Mouse (Mus musculus): Measurements from ENCODE around the gene Gemin4. TPM values are rescaled to one million over a fixed set of nuclear protein-coding genes. Genes with fewer than 3 reads are reported as not detected.

Gene Gemin4
- polyA plus RNA-seq, 1 experiment from 2014 or later, result 10.5 TPM

DNA sequence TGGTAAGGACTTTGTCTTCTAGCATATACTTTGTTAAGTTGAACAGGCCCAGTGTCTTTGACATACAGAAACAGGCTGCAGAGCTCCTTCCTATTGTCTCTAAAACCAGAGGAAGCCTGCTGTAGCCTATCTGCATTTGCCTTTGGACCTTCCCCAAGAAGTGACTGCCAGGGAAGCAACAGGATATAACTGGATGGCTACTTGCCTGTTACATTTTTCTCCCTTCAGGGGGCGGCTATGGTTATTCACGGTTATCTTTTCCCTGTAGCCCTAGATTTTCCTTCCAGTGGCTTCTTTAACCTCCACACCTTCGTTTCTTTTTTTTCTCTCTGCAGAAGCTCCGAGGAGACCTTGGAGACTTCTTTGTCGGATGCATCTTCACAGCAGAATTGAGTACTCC, 10.7 kb downstream of the Gemin4 start:
- ATAC-seq (ENCODE audit: low read depth), result no peak
- no peaks in the 10 kb centered on the region for H3K9me3 ChIP-seq (replicated peaks; ENCODE audit: control insufficient read depth, low read length)
- H3K4me2 ChIP-seq (ENCODE audit: low read depth, low read length), result no peak overlapping the region

DNA sequence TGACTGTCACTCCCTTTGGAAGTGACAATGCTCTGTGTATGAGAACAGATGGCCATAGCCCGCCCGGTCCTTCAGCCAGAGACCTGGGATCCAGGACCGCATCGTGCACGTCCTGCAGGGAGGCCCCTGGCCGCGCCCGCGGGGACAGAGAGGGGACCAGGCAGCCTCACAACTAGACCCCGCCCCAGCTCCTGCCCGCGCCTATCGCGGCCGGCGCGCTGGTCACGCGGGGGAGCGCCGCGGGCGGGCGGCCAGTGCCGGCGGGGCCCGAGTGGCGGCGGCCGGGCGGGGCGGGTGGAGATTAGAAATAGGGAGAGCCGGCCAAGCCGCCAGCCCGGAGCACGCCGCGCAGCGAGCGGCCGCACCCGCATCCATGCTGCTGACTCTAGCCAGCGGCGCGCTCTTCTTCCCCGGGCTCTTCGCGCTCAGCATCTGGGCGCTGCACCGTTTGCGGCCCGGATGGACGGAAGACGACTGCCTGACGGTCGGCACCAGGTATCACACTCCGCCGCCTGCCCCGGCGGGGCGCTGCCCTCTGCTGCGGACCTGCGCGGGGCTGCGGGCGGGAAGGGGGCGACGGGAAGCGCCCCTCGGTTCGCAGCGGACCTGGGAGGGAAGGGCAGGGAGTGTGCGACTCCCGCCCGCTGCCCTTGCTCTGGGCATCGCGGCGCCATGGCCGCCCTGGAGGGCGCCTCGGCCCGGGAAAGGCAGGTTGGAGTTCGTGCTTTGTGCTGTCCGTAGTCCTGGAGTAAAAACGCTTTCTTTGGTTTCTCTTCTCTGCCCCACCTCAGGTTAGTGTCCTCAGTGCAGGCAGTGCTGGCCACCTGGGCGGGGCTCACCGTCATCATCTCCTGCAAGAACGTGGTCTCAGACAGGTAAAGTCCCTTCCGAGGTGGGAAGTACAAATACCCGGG, 15.4 kb downstream of the Gemin4 start:
- Histone ChIP-seq H3K27me3 (ENCODE audit: control insufficient read depth, insufficient read depth, low read depth, low read length) (peaks cover 29% of the 10 kb centered on the region), H3K9me3 (replicated peaks; ENCODE audit: control insufficient read depth, low read length) (no peaks in the 10 kb centered on the region), H3K4me3 (ENCODE audit: low read depth, low read length) (peak overlapping the region; percentile 69), H3K4me2 (ENCODE audit: low read depth, low read length) (peak overlapping the region; percentile 97), H3K9ac (ENCODE audit: low read depth, low read length) (peak overlapping the region; percentile 67), H3K36me3 (ENCODE audit: control insufficient read depth, insufficient read depth) (no peaks in the 10 kb centered on the region), H3K27ac (ENCODE audit: low read length) (no peak overlapping the region), H3K4me1 (ENCODE audit: control insufficient read depth, low read depth, low read length) (peaks cover 8% of the 10 kb centered on the region)
- peak; percentile 98 for ATAC-seq (ENCODE audit: low read depth)
- WGBS (ENCODE audit: insufficient replicate concordance), result under 1% methylated on average over 89 of the region's 90 CpGs

More for the DNA sequence above, 10.7 kb downstream of the Gemin4 start:
- Histone ChIP-seq H3K4me1 (ENCODE audit: control insufficient read depth, low read depth, low read length) (peaks cover 4% of the 10 kb centered on the region), H3K36me3 (ENCODE audit: control insufficient read depth, insufficient read depth) (no peaks in the 10 kb centered on the region), H3K4me3 (ENCODE audit: low read depth, low read length) (no peak overlapping the region), H3K9ac (ENCODE audit: low read depth, low read length) (no peak overlapping the region), H3K27me3 (ENCODE audit: control insufficient read depth, insufficient read depth, low read depth, low read length) (peaks cover 13% of the 10 kb centered on the region), H3K27ac (ENCODE audit: low read length) (no peak overlapping the region)
- 77% methylated on average over 5 of the region's 5 CpGs for WGBS (ENCODE audit: insufficient replicate concordance)

DNA sequence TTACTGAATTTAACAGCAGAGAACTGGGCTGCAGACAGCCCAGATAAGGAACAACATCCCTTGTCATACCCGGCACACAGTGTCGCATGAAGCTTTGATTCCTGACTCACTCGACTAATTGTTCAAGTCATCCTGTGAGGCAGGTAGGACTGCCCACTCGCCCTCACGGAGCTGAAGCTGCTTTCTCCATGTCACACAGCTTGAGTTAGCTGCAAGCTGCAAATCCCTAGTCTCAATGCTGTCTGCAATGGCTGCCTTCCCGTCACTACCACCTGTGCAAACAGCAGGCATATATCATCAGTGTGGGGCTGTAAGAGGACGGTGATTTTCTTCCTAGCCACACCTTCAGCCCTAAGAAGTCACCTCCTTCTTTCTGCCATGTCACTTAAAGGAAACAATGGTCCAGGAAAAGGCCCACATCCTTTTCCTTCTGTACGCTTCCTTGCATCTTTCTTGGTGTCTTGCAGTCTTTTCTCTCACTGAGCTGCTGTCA, 20.4 kb downstream of the Gemin4 start:
- no peak for ATAC-seq (ENCODE audit: low read depth)
- no peak overlapping the region for H3K4me3 ChIP-seq (ENCODE audit: low read depth, low read length)
- no peak overlapping the region for H3K9ac ChIP-seq (ENCODE audit: low read depth, low read length)
- H3K36me3 ChIP-seq (ENCODE audit: control insufficient read depth, insufficient read depth), result no peaks in the 10 kb centered on the region
- 45% methylated on average over 8 of the region's 8 CpGs for WGBS (ENCODE audit: insufficient replicate concordance)
- no peaks in the 10 kb centered on the region for H3K9me3 ChIP-seq (replicated peaks; ENCODE audit: control insufficient read depth, low read length)
- no peak overlapping the region for H3K4me2 ChIP-seq (ENCODE audit: low read depth, low read length)
- H3K27me3 ChIP-seq (ENCODE audit: control insufficient read depth, insufficient read depth, low read depth, low read length), result peaks cover 18% of the 10 kb centered on the region
- no peak overlapping the region for H3K27ac ChIP-seq (ENCODE audit: low read length)
- H3K4me1 ChIP-seq (ENCODE audit: control insufficient read depth, low read depth, low read length), result peaks cover 5% of the 10 kb centered on the region

DNA sequence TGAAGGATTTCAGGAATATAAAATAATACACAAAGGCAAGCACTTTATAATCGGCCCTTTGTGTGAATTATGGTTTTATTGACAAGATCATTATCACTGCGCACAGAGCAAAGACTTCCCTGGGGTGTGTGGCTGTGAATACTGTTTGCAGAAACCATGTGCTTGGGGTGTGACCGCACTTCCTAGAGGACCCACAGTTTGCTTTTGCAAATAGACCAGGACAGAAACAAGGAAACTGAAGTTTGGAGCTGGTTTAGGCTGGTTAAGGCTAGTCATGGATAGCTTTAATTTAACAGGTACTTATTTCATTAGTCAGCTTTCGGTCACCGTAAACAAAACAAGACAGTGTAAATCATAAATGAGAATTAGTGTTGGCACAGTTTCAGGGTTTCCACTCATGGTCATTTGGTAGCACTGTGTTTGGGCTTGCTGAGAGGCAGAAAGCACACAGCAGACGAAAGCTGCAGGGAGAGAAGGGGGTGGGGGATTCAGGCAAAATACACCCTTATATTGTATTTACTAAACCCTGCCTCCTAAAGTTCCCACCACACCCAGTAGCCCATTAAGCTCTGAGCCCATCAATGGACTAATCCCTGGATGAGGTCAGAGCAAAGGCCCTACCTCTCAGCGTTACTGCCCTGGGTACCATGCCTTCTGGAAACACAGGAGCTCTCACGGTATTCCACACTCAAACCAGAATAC, 21.0 kb downstream of the Gemin4 start:
- Histone ChIP-seq H3K36me3 (ENCODE audit: control insufficient read depth, insufficient read depth) (no peaks in the 10 kb centered on the region), H3K27me3 (ENCODE audit: control insufficient read depth, insufficient read depth, low read depth, low read length) (peaks cover 12% of the 10 kb centered on the region), H3K9ac (ENCODE audit: low read depth, low read length) (no peak overlapping the region), H3K27ac (ENCODE audit: low read length) (no peak overlapping the region), H3K4me2 (ENCODE audit: low read depth, low read length) (no peak overlapping the region), H3K9me3 (replicated peaks; ENCODE audit: control insufficient read depth, low read length) (no peaks in the 10 kb centered on the region), H3K4me3 (ENCODE audit: low read depth, low read length) (no peak overlapping the region), H3K4me1 (ENCODE audit: control insufficient read depth, low read depth, low read length) (peaks cover under 1% of the 10 kb centered on the region)
- 55% methylated on average over 8 of the region's 8 CpGs for WGBS (ENCODE audit: insufficient replicate concordance)
- ATAC-seq (ENCODE audit: low read depth), result no peak

DNA sequence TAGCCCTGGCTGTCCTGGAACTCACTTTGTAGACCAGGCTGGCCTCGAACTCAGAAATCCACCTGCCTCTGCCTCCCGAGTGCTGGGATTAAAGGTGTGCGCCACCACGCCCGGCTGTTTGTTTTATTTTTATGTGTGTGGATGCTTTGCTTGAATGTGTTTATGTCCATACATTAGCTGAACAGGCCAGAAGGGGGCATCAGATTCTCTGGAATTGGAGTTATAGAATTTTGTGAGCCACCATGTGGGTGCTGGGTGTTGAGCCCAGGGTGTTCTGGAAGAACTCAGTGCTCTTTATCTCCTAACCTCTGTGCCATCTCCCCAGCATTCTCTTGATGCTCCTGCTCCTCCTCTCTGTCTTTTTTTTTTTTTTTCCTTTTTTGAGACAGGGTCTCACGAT, 30.6 kb downstream of the Gemin4 start:
- H3K4me1 ChIP-seq (ENCODE audit: control insufficient read depth, low read depth, low read length), result no peaks in the 10 kb centered on the region
- no peaks in the 10 kb centered on the region for H3K36me3 ChIP-seq (ENCODE audit: control insufficient read depth, insufficient read depth)
- ATAC-seq (ENCODE audit: low read depth), result no peak
- no peak overlapping the region for H3K9ac ChIP-seq (ENCODE audit: low read depth, low read length)
- H3K27ac ChIP-seq (ENCODE audit: low read length), result no peak overlapping the region
- H3K9me3 ChIP-seq (replicated peaks; ENCODE audit: control insufficient read depth, low read length), result no peaks in the 10 kb centered on the region
- 71% methylated on average over 6 of the region's 6 CpGs for WGBS (ENCODE audit: insufficient replicate concordance)
- H3K4me2 ChIP-seq (ENCODE audit: low read depth, low read length), result no peak overlapping the region
- H3K27me3 ChIP-seq (ENCODE audit: control insufficient read depth, insufficient read depth, low read depth, low read length), result no peaks in the 10 kb centered on the region
- H3K4me3 ChIP-seq (ENCODE audit: low read depth, low read length), result no peak overlapping the region

DNA sequence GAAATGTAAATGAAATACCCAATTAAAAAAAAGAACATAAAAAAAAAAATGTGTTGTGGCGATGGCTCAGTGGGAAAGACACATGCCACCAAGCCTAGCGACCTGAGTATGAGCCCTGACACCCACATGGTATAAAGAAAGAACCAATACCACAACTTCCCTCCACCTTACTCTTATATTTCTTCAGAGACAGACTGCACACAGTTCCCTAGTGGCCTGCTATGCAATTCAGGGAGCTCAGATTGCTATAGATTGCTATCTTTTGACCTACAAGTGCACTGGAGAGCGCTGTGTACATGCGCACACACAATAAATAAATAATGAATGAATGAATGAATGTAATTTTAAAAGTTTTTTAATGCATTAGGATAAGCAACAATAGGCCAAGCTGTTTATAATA, 33.7 kb downstream of the Gemin4 start:
- no peak for ATAC-seq (ENCODE audit: low read depth)
- Histone ChIP-seq H3K27me3 (ENCODE audit: control insufficient read depth, insufficient read depth, low read depth, low read length) (no peaks in the 10 kb centered on the region), H3K4me3 (ENCODE audit: low read depth, low read length) (no peak overlapping the region), H3K4me2 (ENCODE audit: low read depth, low read length) (no peak overlapping the region), H3K9me3 (replicated peaks; ENCODE audit: control insufficient read depth, low read length) (no peaks in the 10 kb centered on the region), H3K4me1 (ENCODE audit: control insufficient read depth, low read depth, low read length) (no peaks in the 10 kb centered on the region; the same call in 1 of the 2 replicates), H3K36me3 (ENCODE audit: control insufficient read depth, insufficient read depth) (no peaks in the 10 kb centered on the region), H3K27ac (ENCODE audit: low read length) (no peak overlapping the region), H3K9ac (ENCODE audit: low read depth, low read length) (no peak overlapping the region)
- WGBS (ENCODE audit: insufficient replicate concordance), result 73% methylated on average over 4 of the region's 4 CpGs

DNA sequence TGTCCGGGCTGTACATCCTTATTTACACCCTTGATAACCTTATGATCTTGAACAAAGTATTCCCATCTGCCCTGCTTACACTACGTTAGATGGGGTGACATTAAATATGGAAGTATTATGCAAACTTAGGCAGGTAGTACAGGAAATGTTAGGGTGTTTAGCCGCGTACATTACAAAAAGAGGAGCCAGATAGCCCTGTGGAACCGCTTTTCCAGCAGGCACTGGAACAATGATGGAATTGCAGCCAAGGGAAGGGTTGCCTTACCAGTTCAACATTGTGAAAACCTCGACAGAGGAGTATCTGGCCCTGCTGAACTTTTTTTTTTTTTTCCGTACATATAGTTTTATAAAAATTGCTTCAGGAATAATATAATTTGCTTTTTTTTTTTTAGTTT, 37.3 kb downstream of the Gemin4 start:
- H3K4me1 ChIP-seq (ENCODE audit: control insufficient read depth, low read depth, low read length), result peaks cover 5% of the 10 kb centered on the region
- H3K4me3 ChIP-seq (ENCODE audit: low read depth, low read length), result peak overlapping the region; percentile 93
- no peak for ATAC-seq (ENCODE audit: low read depth)
- WGBS (ENCODE audit: insufficient replicate concordance), result 11% methylated on average over 7 of the region's 7 CpGs
- peak overlapping the region; percentile 90 for H3K4me2 ChIP-seq (ENCODE audit: low read depth, low read length)
- H3K9ac ChIP-seq (ENCODE audit: low read depth, low read length), result peak overlapping the region; percentile 81
- no peak overlapping the region for H3K27ac ChIP-seq (ENCODE audit: low read length)
- H3K9me3 ChIP-seq (replicated peaks; ENCODE audit: control insufficient read depth, low read length), result no peaks in the 10 kb centered on the region
- no peaks in the 10 kb centered on the region for H3K27me3 ChIP-seq (ENCODE audit: control insufficient read depth, insufficient read depth, low read depth, low read length)
- no peaks in the 10 kb centered on the region for H3K36me3 ChIP-seq (ENCODE audit: control insufficient read depth, insufficient read depth)

DNA sequence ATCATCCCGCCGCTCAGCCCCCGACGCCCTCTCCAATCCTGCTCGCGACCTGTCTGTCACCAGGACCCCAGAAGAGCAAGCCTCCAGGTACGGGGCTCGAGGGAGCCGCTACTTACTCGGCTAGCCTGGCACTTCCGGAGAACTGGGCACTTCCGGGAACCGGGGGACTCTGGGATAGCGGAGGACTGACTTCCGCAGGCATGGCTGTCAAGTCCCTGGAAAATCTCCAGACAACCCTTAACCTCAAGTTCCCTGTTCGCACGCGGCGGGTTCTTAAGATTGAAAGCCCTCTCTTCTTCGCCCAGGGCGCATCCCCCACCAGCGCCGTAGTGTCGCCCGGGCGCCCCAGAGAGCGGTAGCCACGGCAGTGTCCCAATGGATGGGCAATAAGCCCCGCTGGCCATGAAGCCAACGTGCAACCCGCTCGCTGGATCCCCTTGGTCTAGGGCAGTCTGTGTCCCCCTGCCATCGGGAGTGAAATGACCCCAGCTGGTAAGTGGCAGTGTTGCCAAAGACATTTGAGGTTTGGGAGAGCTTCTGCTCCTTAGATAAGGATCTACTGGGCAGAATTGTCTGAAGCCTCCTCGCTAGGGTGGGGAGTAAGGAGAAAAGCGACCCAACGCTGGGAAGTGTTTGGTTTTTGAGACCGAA, 37.8 kb downstream of the Gemin4 start, which contains the start of the genes Vps53 and Fam57a:
Gene Vps53, minus strand, starts transcription at position 153 of the 651 bp plus-strand sequence.
Gene Fam57a, plus strand, starts transcription at position 177 of the 651 bp plus-strand sequence.
- Histone ChIP-seq H3K36me3 (ENCODE audit: control insufficient read depth, insufficient read depth) (no peaks in the 10 kb centered on the region), H3K9me3 (replicated peaks; ENCODE audit: control insufficient read depth, low read length) (no peaks in the 10 kb centered on the region), H3K9ac (ENCODE audit: low read depth, low read length) (peak within 1 kb of the TSS; percentile 81), H3K4me2 (ENCODE audit: low read depth, low read length) (peak within 1 kb of the TSS; percentile 90), H3K27me3 (ENCODE audit: control insufficient read depth, insufficient read depth, low read depth, low read length) (no peaks in the 10 kb centered on the region), H3K4me1 (ENCODE audit: control insufficient read depth, low read depth, low read length) (peaks cover 5% of the 10 kb centered on the region), H3K27ac (ENCODE audit: low read length) (peak within 1 kb of the TSS; percentile 70), H3K4me3 (ENCODE audit: low read depth, low read length) (peak within 1 kb of the TSS; percentile 93)
- ATAC-seq (ENCODE audit: low read depth), result peak; percentile 91
- WGBS (ENCODE audit: insufficient replicate concordance), result under 1% methylated on average over 37 of the region's 37 CpGs

All from liver, embryonic 16.5 days (tissue).